Comparison of ENCODE assay signal across 8 mouse cellular contexts in the genomic region with DNA sequence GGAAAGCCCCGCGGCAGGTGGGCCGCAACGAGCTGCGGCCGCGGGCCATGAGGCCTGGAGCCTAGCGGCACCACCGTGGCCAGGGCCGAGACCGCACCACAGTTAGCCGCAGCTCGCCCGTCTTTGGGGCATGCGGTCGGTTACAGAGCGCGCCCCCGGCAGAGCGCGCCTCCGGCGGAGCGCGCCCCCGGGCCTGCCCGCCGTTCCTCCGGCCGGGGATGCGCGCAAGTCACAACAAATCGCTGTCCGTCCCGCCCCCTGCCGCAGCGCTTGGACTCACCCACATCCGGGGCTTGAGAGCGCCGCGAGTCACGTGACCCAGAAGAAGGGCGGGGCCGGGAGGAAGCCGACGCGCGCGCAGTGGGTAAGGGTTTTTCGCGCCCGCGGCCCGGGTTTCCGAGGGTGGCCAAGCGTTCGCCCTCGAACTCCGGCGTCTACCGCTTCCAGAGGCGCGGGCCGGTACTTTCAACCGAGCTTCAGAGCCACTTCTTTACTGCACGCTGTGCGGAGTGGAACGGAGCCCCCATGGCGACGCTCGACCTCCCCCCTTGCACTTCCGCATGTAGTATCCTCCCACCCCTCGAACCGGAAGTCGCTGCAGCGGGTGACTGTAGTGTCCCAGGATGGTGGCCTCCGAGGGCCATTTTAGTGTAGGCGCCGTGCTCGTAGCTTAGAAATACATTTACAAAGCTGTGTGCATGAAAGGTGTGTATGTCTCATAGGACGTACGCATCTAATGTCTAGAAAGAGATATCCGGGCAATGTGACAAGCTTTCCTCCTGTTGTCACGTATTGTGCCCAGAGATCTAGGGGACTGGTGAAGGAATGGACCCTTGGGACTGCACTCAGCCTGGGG. TPM values are rescaled to one million over a fixed set of nuclear protein-coding genes. Genes with fewer than 3 reads are reported as not detected.
DNase-seq lines count a peak whose midpoint lies in the region; ATAC-seq lines count a peak whose summit lies in the region.

A gene (plus strand): TSS at position 314 of the 856 bp plus-strand sequence.
A gene (minus strand): TSS at position 552 of the 856 bp plus-strand sequence.

- ATAC-seq in intestine, embryonic 14.5 days (replicated peaks; ENCODE audit: low FRiP score, low TSS enrichment, low read depth), result peak; percentile 95

- H3K4me2 ChIP-seq in intestine, embryonic 14.5 days (ENCODE audit: low read length), result peak within 1 kb of the TSS; percentile 81

- intact Hi-C loops in gastrocnemius, postnatal 14 days (cut with DNase I; ENCODE audit: low total_unique reads), result no loop called here
- intact Hi-C loops in left cerebral cortex, postnatal 14 days (cut with DNase I), result no loop called here

- peak; percentile 98 to 99 for DNase-seq in adrenal gland, adult (ENCODE audit: inconsistent age in 2 of 2, low spot score in 1 of 2)
- peak; percentile 98 for DNase-seq in embryo, embryonic 10.5 days (ENCODE audit: low spot score)
- peak; percentile 98 for DNase-seq in gastrocnemius, postnatal 14 days
- peak; percentile 99 for DNase-seq in intestine, embryonic 14.5 days (ENCODE audit: low spot score)
- peak; percentile 97 to 98 for DNase-seq in left cerebral cortex, postnatal 14 days (ENCODE audit: low spot score in 2 of 2)
- peak; percentile 97 for DNase-seq in mesoderm, embryonic 11.5 days (ENCODE audit: low read depth, low spot score)
- peak; percentile 96 for DNase-seq in right cerebral cortex, postnatal 36 days (ENCODE audit: low spot score in 2 of 2)
- peak; percentile 98 for DNase-seq in yolk sac, embryonic 10.5 days (ENCODE audit: low spot score)

- H3K27ac ChIP-seq in intestine, embryonic 14.5 days (ENCODE audit: low read depth), result peak within 1 kb of the TSS; percentile 94

- H3K9me3 ChIP-seq in intestine, embryonic 14.5 days (ENCODE audit: control insufficient read depth, low read length), result no peaks in the 10 kb centered on the region

- peaks cover 12% of the 10 kb centered on the region; the same call in 1 of the 2 replicates for H3K4me1 ChIP-seq in intestine, embryonic 14.5 days (replicated peaks; ENCODE audit: control insufficient read depth, insufficient read depth, low read length)

- H3K27me3 ChIP-seq in intestine, embryonic 14.5 days (replicated peaks; ENCODE audit: control insufficient read depth, insufficient read depth, low read length), result no peaks in the 10 kb centered on the region

- WGBS in intestine, embryonic 14.5 days, result under 1% methylated on average over 78 of the region's 84 CpGs

- H3K9ac ChIP-seq in intestine, embryonic 14.5 days (ENCODE audit: low read length), result peak within 1 kb of the TSS; percentile 95

- H3K36me3 ChIP-seq in intestine, embryonic 14.5 days (ENCODE audit: control insufficient read depth, insufficient read depth, low read length), result 0 out of 2 replicates have a peak, but pooled peaks cover 6% of the 10 kb centered on the region

- peak within 1 kb of the TSS; percentile 71 for H3K4me3 ChIP-seq in intestine, embryonic 14.5 days (ENCODE audit: low read depth, low read length)

RNA-seq across cellular contexts. Expression of the first gene that starts in this region (rescaled TPM):
- 100 to 1,000 TPM; 223 to 226 TPM for total RNA-seq in gastrocnemius, postnatal 14 days (2021)
- 212 and 216 TPM in 2 replicates for polyA plus RNA-seq in intestine, embryonic 14.5 days (2014; fragmentation: Nextera tagmentation; extraction: Ambion mirVana)
- total RNA-seq in left cerebral cortex, postnatal 14 days (2021), result 10 to 100 TPM; 84.6 to 96.5 TPM

RNA-seq across cellular contexts. Expression of the second gene that starts in this region (rescaled TPM):
- total RNA-seq in gastrocnemius, postnatal 14 days (2021), result 10 to 100 TPM; 24.1 to 24.4 TPM
- polyA plus RNA-seq in intestine, embryonic 14.5 days (2014; fragmentation: Nextera tagmentation; extraction: Ambion mirVana), result 40.2 and 46.2 TPM in 2 replicates
- 10 to 100 TPM; 23.7 to 25.1 TPM for total RNA-seq in left cerebral cortex, postnatal 14 days (2021)

Comparison
In these comparisons a context has a peak if more than half of its experiments do, and no peak if none do; other contexts are left out.
1. Peak in every context shown above with its lines: DNase-seq, ATAC-seq, H3K4me3 ChIP-seq and H3K27ac ChIP-seq.